Mouse (Mus musculus) bone marrow, adult 2 months (tissue): Measurements from ENCODE around the gene Eif4b.

ENCODE experiments used
- CTCF ChIP-seq: fragments of 200-500 bp; IDR thresholded peaks from 2 replicates; pipeline ENCODE4 v1.5.1; 2011; ENCODE audit warnings: low read length, control low read depth; ENCODE audit not compliant: control insufficient read depth, insufficient read depth
- POLR2A ChIP-seq: fragments of 200-500 bp; IDR thresholded peaks from 2 replicates; pipeline ENCODE4 v1.6.1; 2011; ENCODE audit warnings: low read depth, mild to moderate bottlenecking, control low read depth, low read length, borderline replicate concordance; ENCODE audit not compliant: control insufficient read depth

GRCm38 (mm10) chr15:102103947-102104555 lies 30.5 kb downstream of the Eif4b start:
- TF ChIP-seq CTCF, result no peak
- TF ChIP-seq POLR2A, result no peak
